In genomic region chr8:88593947-88594346, GRCm38 (mm10) we compare ENCODE assay signal across 27 mouse cellular contexts. TPM values are rescaled to one million over a fixed set of nuclear protein-coding genes. Genes with fewer than 3 reads are reported as not detected.
A peak's percentile ranks its signal among the peaks of the same experiment; 100 is the strongest.
DNase-seq lines count a peak whose midpoint lies in the region; ATAC-seq and TF ChIP-seq lines count a peak whose summit lies in the region.
"Had no signal": no experiment of that assay in that cellular context is flagged by ENCODE, and none has a peak within 500 bp of the region (broad histone marks: within the 10 kb centered on the region; RNA-seq: fewer than 3 reads in every experiment).

No protein-coding gene starts in this region.

- no peaks in the 10 kb centered on the region for H3K9me3 ChIP-seq in hindbrain, postnatal 0 days (ENCODE audit: low read length)
- H3K9me3 ChIP-seq in hindbrain, embryonic 14.5 days (ENCODE audit: control insufficient read depth, low read length) = no peaks in the 10 kb centered on the region
- H3K9me3 ChIP-seq: embryonic facial prominence, embryonic 12.5 days; embryonic facial prominence, embryonic 15.5 days; hindbrain, embryonic 15.5 days; intestine, embryonic 15.5 days had no signal

- H3K9ac ChIP-seq in hindbrain, postnatal 0 days (replicated peaks; ENCODE audit: low read length) = no peak overlapping the region
- H3K9ac ChIP-seq in hindbrain, embryonic 14.5 days = no peak overlapping the region
- H3K9ac ChIP-seq: embryonic facial prominence, embryonic 12.5 days; embryonic facial prominence, embryonic 15.5 days; forebrain, postnatal 0 days; hindbrain, embryonic 15.5 days; intestine, embryonic 15.5 days had no signal

- peak; percentile 37 for DNase-seq in adrenal gland, postnatal 10 days
- DNase-seq in adrenal gland, adult 18-20 months (ENCODE audit: low spot score in 2 of 2) = no peak
- DNase-seq in hindbrain, postnatal 0 days (ENCODE audit: low spot score) = no peak
- DNase-seq in hindbrain, embryonic 14.5 days (ENCODE audit: low spot score) = no peak
- peak; percentile 31 for DNase-seq in retina, postnatal 1 day
- DNase-seq in retina, embryonic 14.5 days (ENCODE audit: low spot score) = no peak
- DNase-seq: adrenal gland, postnatal 25 days; cerebellum, adult 11 months; cerebellum, adult 2 months; cerebellum, adult 9-11 months; cerebellum, postnatal 25 days; forebrain, postnatal 0 days; gastrocnemius, adult 2 months; gastrocnemius, postnatal 14 days; heart, adult 11 months; heart, postnatal 14 days; heart, postnatal 4 days; kidney, adult 11 months had no signal

- H3K4me1 ChIP-seq in hindbrain, postnatal 0 days (ENCODE audit: insufficient read depth, low read length) = peaks cover 4% of the 10 kb centered on the region; the same call in 1 of the 2 replicates
- no peaks in the 10 kb centered on the region for H3K4me1 ChIP-seq in hindbrain, embryonic 14.5 days (replicated peaks; ENCODE audit: control insufficient read depth, insufficient read depth, low read length)
- H3K4me1 ChIP-seq: embryonic facial prominence, embryonic 15.5 days; intestine, embryonic 15.5 days had no signal

- WGBS in hindbrain, postnatal 0 days = 96% methylated on average over 1 of the region's 1 CpGs
- 97% methylated on average over 1 of the region's 1 CpGs for WGBS in hindbrain, embryonic 14.5 days

- no peaks in the 10 kb centered on the region for H3K36me3 ChIP-seq in hindbrain, postnatal 0 days (ENCODE audit: insufficient read depth, low read length)
- H3K36me3 ChIP-seq in hindbrain, embryonic 14.5 days (replicated peaks; ENCODE audit: control insufficient read depth, insufficient read depth) = 0 out of 2 replicates have a peak, but pooled peaks cover 9% of the 10 kb centered on the region
- H3K36me3 ChIP-seq: hindbrain, embryonic 15.5 days had no signal

- 0 out of 2 replicates have a peak, but pooled peaks have one; percentile 21 for ATAC-seq in hindbrain, postnatal 0 days
- no peak for ATAC-seq in hindbrain, embryonic 14.5 days (ENCODE audit: low FRiP score)
- ATAC-seq: activated CD4-positive, CD25-positive, alpha-beta regulatory T cell, adult 4 months; CD4-positive, CD25-positive, alpha-beta regulatory T cell, adult 4 months; forebrain, embryonic 14.5 days; forebrain, postnatal 0 days; intestine, embryonic 15.5 days had no signal

- H3K27ac ChIP-seq in hindbrain, postnatal 0 days = no peak overlapping the region
- no peak overlapping the region for H3K27ac ChIP-seq in hindbrain, embryonic 14.5 days
- H3K27ac ChIP-seq: embryonic facial prominence, embryonic 12.5 days; embryonic facial prominence, embryonic 15.5 days; gastrocnemius, adult 2 months; hindbrain, embryonic 15.5 days; intestine, embryonic 15.5 days had no signal

- H3K4me3 ChIP-seq in hindbrain, postnatal 0 days (ENCODE audit: low read length) = no peak overlapping the region
- no peak overlapping the region for H3K4me3 ChIP-seq in hindbrain, embryonic 14.5 days (replicated peaks; ENCODE audit: low read length)
- H3K4me3 ChIP-seq: embryonic facial prominence, embryonic 12.5 days; embryonic facial prominence, embryonic 15.5 days; gastrocnemius, adult 2 months; hindbrain, embryonic 15.5 days; intestine, embryonic 15.5 days had no signal

- H3K27me3 ChIP-seq in hindbrain, postnatal 0 days (ENCODE audit: insufficient read depth, low read length) = no peaks in the 10 kb centered on the region
- H3K27me3 ChIP-seq in hindbrain, embryonic 14.5 days (ENCODE audit: control insufficient read depth, insufficient read depth, low read length) = no peaks in the 10 kb centered on the region
- H3K27me3 ChIP-seq: embryonic facial prominence, embryonic 12.5 days; embryonic facial prominence, embryonic 15.5 days; hindbrain, embryonic 15.5 days; intestine, embryonic 15.5 days had no signal

- no peak for TF ChIP-seq CTCF in hindbrain, postnatal 0 days (IDR thresholded peaks at IDR 0.05; ENCODE audit: low read depth)

- H3K4me2 ChIP-seq in hindbrain, postnatal 0 days (ENCODE audit: low read depth, low read length) = no peak overlapping the region
- no peak overlapping the region for H3K4me2 ChIP-seq in hindbrain, embryonic 14.5 days (replicated peaks)
- H3K4me2 ChIP-seq: embryonic facial prominence, embryonic 12.5 days; embryonic facial prominence, embryonic 15.5 days; heart, embryonic 11.5 days; hindbrain, embryonic 15.5 days; intestine, embryonic 15.5 days had no signal

RNA-seq across cellular contexts. Expression of gene Snx20, which starts 42.0 kb away (rescaled TPM):
- total RNA-seq in adrenal gland, postnatal 10 days (2021) = 1 to 10 TPM; 2.5 to 2.7 TPM
- total RNA-seq in adrenal gland, adult 18-20 months (2021) = 1 to 10 TPM; 1.8 to 2.5 TPM
- total RNA-seq in hindbrain, postnatal 0 days (2014; rRNA removed) = 0.47 and 1.1 TPM in 2 replicates
- polyA plus RNA-seq in hindbrain, postnatal 0 days (2015; fragmentation: Nextera tagmentation; extraction: Ambion mirVana) = 2.2 TPM in 2 replicates
- 1.4 and 1.7 TPM in 2 replicates for polyA plus RNA-seq in hindbrain, embryonic 14.5 days (2014; fragmentation: Nextera tagmentation; extraction: Ambion mirVana)

RNA-seq across cellular contexts. Expression of gene Nod2, which starts 53.2 kb away (rescaled TPM):
- total RNA-seq in adrenal gland, postnatal 10 days (2021) = 1 to 10 TPM in 1 of 2 experiments, under 1 TPM in 1; 0.94 to 1.1 TPM
- 1 to 10 TPM in 1 of 2 experiments, under 1 TPM in 1; 0.60 to 1.6 TPM for total RNA-seq in adrenal gland, adult 18-20 months (2021)
- total RNA-seq in hindbrain, postnatal 0 days (2014; rRNA removed) = 0.32 and 1.7 TPM in 2 replicates
- 0.05 TPM in 1 of 2 replicates, not detected in the other for polyA plus RNA-seq in hindbrain, postnatal 0 days (2015; fragmentation: Nextera tagmentation; extraction: Ambion mirVana)
- 0.07 and 0.10 TPM in 2 replicates for polyA plus RNA-seq in hindbrain, embryonic 14.5 days (2014; fragmentation: Nextera tagmentation; extraction: Ambion mirVana)
- polyA plus RNA-seq: heart, embryonic 14.5 days; hindbrain, embryonic 15.5 days had no signal

Comparison
In these comparisons a context has a peak if more than half of its experiments do, and no peak if none do; other contexts are left out.
1. DNase-seq: peak in adrenal gland, postnatal 10 days (single experiment) and retina, postnatal 1 day (single experiment); none in adrenal gland, adult 18-20 months (0 of 2), hindbrain, postnatal 0 days (single experiment), hindbrain, embryonic 14.5 days (single experiment) and retina, embryonic 14.5 days (single experiment).